Mouse (Mus musculus) gastrocnemius, postnatal 14 days (tissue): ENCODE data around the gene Esyt3. TPM values are rescaled to one million over a fixed set of nuclear protein-coding genes. Genes with fewer than 3 reads are reported as not detected.

Source experiments
- total RNA-seq, 2 experiments: library from RNA; stranded (reverse); gene quantifications; 2 replicates each; pipeline ENCODE4 v1.2.3; 2021

The Esyt3 gene
- total RNA-seq, 2 experiments from 2014 or later = 0.37 TPM; not detected in 1

Other genes with a start within 250 kb of the Esyt3 start
- gene Pik3cb, start 217.9 kb downstream of the Esyt3 start, total RNA-seq = 1 to 10 TPM; 3.2 to 3.8 TPM
- gene Faiml, start 121.3 kb downstream of the Esyt3 start, total RNA-seq = not detected
- gene Cep70, start 115.2 kb downstream of the Esyt3 start, total RNA-seq = 1 to 10 TPM; 1.3 to 1.6 TPM
- gene Mras, start 78.8 kb upstream of the Esyt3 start, total RNA-seq = 1 to 10 TPM; 6.8 to 7.7 TPM
- gene Nme9, start 92.9 kb upstream of the Esyt3 start, total RNA-seq = not detected
- 10 to 100 TPM; 25.3 to 25.9 TPM for gene Armc8, start 210.3 kb upstream of the Esyt3 start, total RNA-seq
- gene Dbr1, start 217.2 kb upstream of the Esyt3 start, total RNA-seq = 1 to 10 TPM; 4.1 to 5.9 TPM